Mouse (Mus musculus): ENCODE data around the gene Krt7. TPM values are rescaled to one million over a fixed set of nuclear protein-coding genes. Genes with fewer than 3 reads are reported as not detected.

Krt7 gene
- polyA plus RNA-seq, 1 experiment from 2014 or later: 0.75 TPM

DNA sequence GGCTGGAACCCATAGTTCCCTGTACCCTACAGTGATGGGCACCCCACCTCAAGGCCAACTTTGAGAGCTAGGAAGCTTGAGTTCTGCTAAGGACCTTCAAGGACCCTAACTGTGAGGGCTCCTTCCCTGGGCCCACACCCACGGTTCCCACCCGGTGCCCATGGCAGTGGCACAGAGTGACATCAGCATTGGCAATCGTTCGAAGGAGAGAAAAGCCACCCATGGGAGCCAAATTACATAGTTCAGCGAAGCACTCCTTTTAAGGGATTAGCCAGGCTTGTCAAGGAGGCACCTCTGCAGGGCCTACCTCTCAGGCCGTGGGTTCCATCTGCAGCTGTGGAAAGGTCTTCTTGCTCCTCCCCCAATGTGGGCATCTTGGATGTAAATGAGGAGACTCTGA is 42.8 kb upstream of the Krt7 start:
- no peaks in the 10 kb centered on the region for H3K4me1 ChIP-seq (ENCODE audit: control insufficient read depth, insufficient read depth, low read length)
- no peak for ATAC-seq
- H3K27me3 ChIP-seq (replicated peaks; ENCODE audit: control insufficient read depth, insufficient read depth, low read length): no peaks in the 10 kb centered on the region
- no peak overlapping the region for H3K4me2 ChIP-seq (ENCODE audit: low read length)
- no peak overlapping the region for H3K4me3 ChIP-seq (ENCODE audit: low read depth, low read length)
- no peak for DNase-seq (ENCODE audit: low spot score)
- H3K9ac ChIP-seq (ENCODE audit: low read length): no peak overlapping the region
- no peaks in the 10 kb centered on the region for H3K9me3 ChIP-seq (replicated peaks; ENCODE audit: control insufficient read depth, low read length)
- H3K27ac ChIP-seq (ENCODE audit: low read depth, low read length): no peak overlapping the region
- no peaks in the 10 kb centered on the region for H3K36me3 ChIP-seq (ENCODE audit: control insufficient read depth, insufficient read depth, low read length)
- WGBS: 82% methylated on average over 6 of the region's 6 CpGs

DNA sequence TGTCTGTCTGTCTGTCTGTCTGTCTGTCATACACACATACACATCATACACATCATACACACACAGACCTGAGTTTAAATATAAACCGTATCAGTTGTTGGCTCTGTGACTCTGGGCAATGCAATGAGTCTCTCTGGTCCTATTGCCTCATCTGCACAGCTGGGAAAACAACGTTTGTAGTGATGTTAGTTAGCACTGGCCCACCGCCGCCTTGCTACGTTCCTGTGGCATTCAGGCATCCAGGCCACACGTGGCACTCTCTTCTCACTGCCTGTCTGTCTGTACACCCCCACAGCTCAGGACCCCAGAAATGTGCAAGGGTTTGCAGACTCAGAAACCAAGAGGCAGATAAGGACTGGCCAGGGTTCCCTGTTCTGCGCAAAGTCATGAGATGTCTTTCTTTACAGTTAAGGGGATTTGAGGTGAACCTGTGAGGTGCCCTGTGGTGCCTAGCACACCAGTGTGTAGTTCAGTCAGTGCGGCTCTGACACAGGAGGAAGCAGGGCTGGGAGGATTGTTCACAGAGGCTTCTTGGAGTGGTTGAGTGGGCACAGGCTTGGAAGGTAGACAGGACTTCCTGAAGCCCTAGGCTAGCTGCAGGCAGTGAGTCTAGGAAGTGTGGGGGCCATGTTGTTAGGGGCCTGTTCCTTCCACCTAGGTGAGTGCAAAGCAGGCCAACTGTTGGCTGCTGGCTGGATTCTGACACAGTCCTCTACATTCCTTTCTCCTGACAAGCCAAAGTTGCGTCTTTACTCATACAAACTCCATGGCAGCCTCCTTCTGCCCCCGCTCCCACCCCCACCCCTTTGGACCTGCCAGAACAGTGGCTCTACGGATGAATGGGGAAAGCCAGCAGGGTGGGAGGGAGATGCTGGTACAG is 42.1 kb upstream of the Krt7 start:
- H3K9me3 ChIP-seq (replicated peaks; ENCODE audit: control insufficient read depth, low read length): no peaks in the 10 kb centered on the region
- H3K27ac ChIP-seq (ENCODE audit: low read depth, low read length): no peak overlapping the region
- no peaks in the 10 kb centered on the region for H3K36me3 ChIP-seq (ENCODE audit: control insufficient read depth, insufficient read depth, low read length)
- no peaks in the 10 kb centered on the region for H3K27me3 ChIP-seq (replicated peaks; ENCODE audit: control insufficient read depth, insufficient read depth, low read length)
- H3K4me2 ChIP-seq (ENCODE audit: low read length): no peak overlapping the region
- WGBS: 72% methylated on average over 11 of the region's 11 CpGs
- H3K4me1 ChIP-seq (ENCODE audit: control insufficient read depth, insufficient read depth, low read length): no peaks in the 10 kb centered on the region
- DNase-seq (ENCODE audit: low spot score): no peak
- no peak overlapping the region for H3K9ac ChIP-seq (ENCODE audit: low read length)
- no peak for ATAC-seq
- H3K4me3 ChIP-seq (ENCODE audit: low read depth, low read length): no peak overlapping the region

GRCm38 (mm10) chr15:101369382-101370100 is 41.3 kb upstream of the Krt7 start:
- H3K4me3 ChIP-seq (ENCODE audit: low read depth, low read length): no peak overlapping the region
- WGBS: 36% methylated on average over 12 of the region's 12 CpGs
- DNase-seq (ENCODE audit: low spot score) (no peak), ATAC-seq (no peak)
- H3K36me3 ChIP-seq (ENCODE audit: control insufficient read depth, insufficient read depth, low read length): no peaks in the 10 kb centered on the region
- no peak overlapping the region for H3K27ac ChIP-seq (ENCODE audit: low read depth, low read length)
- no peak overlapping the region for H3K4me2 ChIP-seq (ENCODE audit: low read length)
- no peaks in the 10 kb centered on the region for H3K9me3 ChIP-seq (replicated peaks; ENCODE audit: control insufficient read depth, low read length)
- no peaks in the 10 kb centered on the region for H3K27me3 ChIP-seq (replicated peaks; ENCODE audit: control insufficient read depth, insufficient read depth, low read length)
- H3K4me1 ChIP-seq (ENCODE audit: control insufficient read depth, insufficient read depth, low read length): no peaks in the 10 kb centered on the region
- H3K9ac ChIP-seq (ENCODE audit: low read length): no peak overlapping the region

DNA sequence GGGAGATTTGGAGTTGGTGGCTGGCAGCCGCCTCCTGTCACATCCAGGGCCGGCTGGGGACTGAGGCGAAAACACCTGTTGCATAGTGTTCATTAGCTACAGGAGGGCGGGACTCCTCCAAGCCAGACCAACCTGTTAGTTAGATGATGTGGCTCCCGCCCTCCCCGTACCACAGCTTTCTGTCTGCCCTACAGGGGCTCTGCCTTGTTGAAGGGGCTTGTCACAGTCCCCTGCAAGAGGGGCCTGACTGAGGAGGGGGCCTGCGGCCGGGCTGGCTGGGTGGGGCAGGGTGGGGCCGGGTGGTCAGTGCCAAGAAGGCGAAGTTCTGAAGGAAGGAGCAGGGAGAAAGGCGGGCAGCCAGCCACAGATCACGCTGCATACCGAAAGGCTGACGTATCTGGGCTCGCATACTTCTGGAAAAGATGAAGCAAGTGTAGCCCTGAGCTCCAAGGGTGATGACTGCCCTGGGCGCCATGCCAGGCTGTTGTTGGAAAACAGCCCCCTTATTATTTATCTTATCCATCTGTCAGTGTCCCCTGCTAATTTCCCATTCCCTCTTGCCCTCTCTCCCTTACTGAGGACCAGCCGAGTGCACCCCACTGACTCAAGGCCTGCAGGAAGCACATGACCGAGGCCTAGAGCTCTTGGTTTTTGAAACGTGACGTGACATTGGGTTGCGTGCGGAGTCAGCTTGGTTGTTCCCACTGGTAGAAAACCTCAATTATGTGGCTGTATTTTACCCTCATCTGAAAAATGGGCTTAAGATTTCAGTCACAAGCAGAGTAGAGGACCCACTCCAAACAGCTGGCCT is 40.5 kb upstream of the Krt7 start, which contains the start of gene Krt80:
Krt80 (minus strand) TSS at position 62 of the 811 bp plus-strand sequence.
- peak; percentile 64 for DNase-seq (ENCODE audit: low spot score)
- no peaks in the 10 kb centered on the region for H3K9me3 ChIP-seq (replicated peaks; ENCODE audit: control insufficient read depth, low read length)

GRCm38 (mm10) chr15:101371141-101371985 is 39.5 kb upstream of the Krt7 start:
- ATAC-seq: no peak
- WGBS: 80% methylated on average over 15 of the region's 15 CpGs

More for the DNA sequence above, 40.5 kb upstream of the Krt7 start, which contains the start of gene Krt80:
- no peaks in the 10 kb centered on the region for H3K4me1 ChIP-seq (ENCODE audit: control insufficient read depth, insufficient read depth, low read length)
- H3K27me3 ChIP-seq (replicated peaks; ENCODE audit: control insufficient read depth, insufficient read depth, low read length): no peaks in the 10 kb centered on the region
- no peak within 1 kb of the TSS for H3K4me2 ChIP-seq (ENCODE audit: low read length)
- no peak within 1 kb of the TSS for H3K4me3 ChIP-seq (ENCODE audit: low read depth, low read length)
- H3K36me3 ChIP-seq (ENCODE audit: control insufficient read depth, insufficient read depth, low read length): no peaks in the 10 kb centered on the region
- ATAC-seq: peak; percentile 48; the same call in 1 of the 2 replicates
- H3K27ac ChIP-seq (ENCODE audit: low read depth, low read length): no peak within 1 kb of the TSS
- WGBS: 54% methylated on average over 22 of the region's 22 CpGs
- no peak within 1 kb of the TSS for H3K9ac ChIP-seq (ENCODE audit: low read length)

GRCm38 (mm10) chr15:101372131-101372977 is 38.5 kb upstream of the Krt7 start:
- Histone ChIP-seq H3K27me3 (replicated peaks; ENCODE audit: control insufficient read depth, insufficient read depth, low read length) (no peaks in the 10 kb centered on the region), H3K36me3 (ENCODE audit: control insufficient read depth, insufficient read depth, low read length) (no peaks in the 10 kb centered on the region), H3K9ac (ENCODE audit: low read length) (no peak overlapping the region), H3K27ac (ENCODE audit: low read depth, low read length) (no peak overlapping the region), H3K4me2 (ENCODE audit: low read length) (no peak overlapping the region), H3K9me3 (replicated peaks; ENCODE audit: control insufficient read depth, low read length) (no peaks in the 10 kb centered on the region), H3K4me3 (ENCODE audit: low read depth, low read length) (no peak overlapping the region), H3K4me1 (ENCODE audit: control insufficient read depth, insufficient read depth, low read length) (no peaks in the 10 kb centered on the region)
- ATAC-seq (no peak), DNase-seq (ENCODE audit: low spot score) (no peak)
- WGBS: 82% methylated on average over 7 of the region's 7 CpGs

More at GRCm38 (mm10) chr15:101371141-101371985, 39.5 kb upstream of the Krt7 start:
- Histone ChIP-seq H3K27me3 (replicated peaks; ENCODE audit: control insufficient read depth, insufficient read depth, low read length) (no peaks in the 10 kb centered on the region), H3K9ac (ENCODE audit: low read length) (no peak overlapping the region), H3K4me3 (ENCODE audit: low read depth, low read length) (no peak overlapping the region), H3K36me3 (ENCODE audit: control insufficient read depth, insufficient read depth, low read length) (no peaks in the 10 kb centered on the region), H3K4me1 (ENCODE audit: control insufficient read depth, insufficient read depth, low read length) (no peaks in the 10 kb centered on the region), H3K27ac (ENCODE audit: low read depth, low read length) (no peak overlapping the region), H3K9me3 (replicated peaks; ENCODE audit: control insufficient read depth, low read length) (no peaks in the 10 kb centered on the region), H3K4me2 (ENCODE audit: low read length) (no peak overlapping the region)
- DNase-seq (ENCODE audit: low spot score): no peak

GRCm38 (mm10) chr15:101373286-101373898 is 37.5 kb upstream of the Krt7 start:
- ATAC-seq (no peak), DNase-seq (ENCODE audit: low spot score) (no peak)
- Histone ChIP-seq H3K36me3 (ENCODE audit: control insufficient read depth, insufficient read depth, low read length) (no peaks in the 10 kb centered on the region), H3K4me2 (ENCODE audit: low read length) (no peak overlapping the region), H3K4me1 (ENCODE audit: control insufficient read depth, insufficient read depth, low read length) (no peaks in the 10 kb centered on the region), H3K27me3 (replicated peaks; ENCODE audit: control insufficient read depth, insufficient read depth, low read length) (no peaks in the 10 kb centered on the region), H3K9me3 (replicated peaks; ENCODE audit: control insufficient read depth, low read length) (no peaks in the 10 kb centered on the region), H3K4me3 (ENCODE audit: low read depth, low read length) (no peak overlapping the region), H3K9ac (ENCODE audit: low read length) (no peak overlapping the region), H3K27ac (ENCODE audit: low read depth, low read length) (no peak overlapping the region)
- 89% methylated on average over 16 of the region's 16 CpGs for WGBS
